Mouse (Mus musculus) midbrain, embryonic 16.5 days (tissue): ENCODE measurements around the gene Mrps36. TPM values are rescaled to one million over a fixed set of nuclear protein-coding genes. Genes with fewer than 3 reads are reported as not detected.
A peak's percentile ranks its signal among the peaks of the same experiment; 100 is the strongest.

Source experiments
- ATAC-seq: fragments of 200-750 bp; cut with Nextera tagmentation; 2 replicates; pipeline ENCODE4 v1.8.0; 2017; ENCODE audit warnings: moderate TSS enrichment
- H3K27ac ChIP-seq: fragments of 300-500 bp; sonication (generic); 2 replicates; pipeline ENCODE4 v1.5.1; 2014; ENCODE audit warnings: mild to moderate bottlenecking, low read length, mixed read lengths
- H3K27me3 ChIP-seq: fragments of 300-500 bp; sonication (generic); 2 replicates; pipeline ENCODE4 v1.6.1; 2014; ENCODE audit warnings: low read depth, low read length, mixed read lengths; ENCODE audit not compliant: control insufficient read depth, insufficient read depth
- H3K36me3 ChIP-seq: fragments of 300-500 bp; sonication (generic); 2 replicates; pipeline ENCODE4 v1.6.1; 2014; ENCODE audit warnings: mild to moderate bottlenecking, low read length, moderate library complexity, mixed read lengths; ENCODE audit not compliant: control insufficient read depth, insufficient read depth
- H3K4me1 ChIP-seq: fragments of 300-500 bp; sonication (generic); 2 replicates; pipeline ENCODE4 v1.6.1; 2014; ENCODE audit warnings: mild to moderate bottlenecking, low read length, mixed read lengths; ENCODE audit not compliant: control insufficient read depth, insufficient read depth
- H3K4me2 ChIP-seq: fragments of 300-500 bp; sonication (generic); 2 replicates; pipeline ENCODE4 v1.6.1; 2014; ENCODE audit warnings: mild to moderate bottlenecking, low read length, mixed read lengths
- H3K4me3 ChIP-seq: fragments of 300-500 bp; sonication (generic); 2 replicates; pipeline ENCODE4 v1.5.1; 2014; ENCODE audit warnings: low read depth, mild to moderate bottlenecking, low read length, moderate library complexity, mixed read lengths
- H3K9ac ChIP-seq: fragments of 300-500 bp; sonication (generic); 2 replicates; pipeline ENCODE4 v1.6.1; 2014; ENCODE audit warnings: low read depth, low read length, mixed read lengths
- H3K9me3 ChIP-seq: fragments of 300-500 bp; sonication (generic); replicated peaks from 2 replicates; pipeline ENCODE4 v1.6.1; 2014; ENCODE audit warnings: mild to moderate bottlenecking, low read length, mixed read lengths; ENCODE audit not compliant: control insufficient read depth, poor library complexity, severe bottlenecking
- WGBS: fragments of 180-500 bp; shearing (Covaris S2); extraction: QIAGEN DNeasy Blood & Tissue Kit; methylation state at CpG from one replicate; pipeline ENCODE4 v1.1.7; 2014; 5-methylcytosine and 5-hydroxymethylcytosine counted together
- polyA plus RNA-seq: library from polyadenylated mRNA; unstranded; fragments of >200 nt; fragmentation: Nextera tagmentation; extraction: Ambion mirVana; gene quantifications from 2 replicates; pipeline ENCODE4 v1.2.1, GENCODE M21; 2015

The Mrps36 gene
- polyA plus RNA-seq, 1 experiment from 2014 or later: 130 TPM

- 10% methylated on average over 8 of the region's 8 CpGs for WGBS
- peak overlapping the region; percentile 72 for H3K4me3 ChIP-seq
- H3K9me3 ChIP-seq: no peaks in the 10 kb centered on the region
- peak overlapping the region; percentile 33 for H3K27ac ChIP-seq
- no peaks in the 10 kb centered on the region for H3K27me3 ChIP-seq
- H3K4me2 ChIP-seq: peak overlapping the region; percentile 99
- H3K9ac ChIP-seq: peak overlapping the region; percentile 50
- H3K36me3 ChIP-seq: no peaks in the 10 kb centered on the region
- peaks cover 11% of the 10 kb centered on the region for H3K4me1 ChIP-seq
- peak; percentile 59; the same call in 1 of the 2 replicates for ATAC-seq
Measured at GRCm38 (mm10) chr13:100776056-100776419, 31.6 kb upstream of the Mrps36 start.

GRCm38 (mm10) chr13:100775252-100776055 lies 31.0 kb upstream of the Mrps36 start, which contains the start of gene Cenph:
Cenph (minus strand) TSS chr13:100775899.
- H3K27ac ChIP-seq: peak within 1 kb of the TSS; percentile 33
- peak; percentile 98 for ATAC-seq
- no peaks in the 10 kb centered on the region for H3K27me3 ChIP-seq
- no peaks in the 10 kb centered on the region for H3K36me3 ChIP-seq
- peak within 1 kb of the TSS; percentile 72 for H3K4me3 ChIP-seq
- peak within 1 kb of the TSS; percentile 99 for H3K4me2 ChIP-seq
- WGBS: under 1% methylated on average over 46 of the region's 46 CpGs
- peaks cover 11% of the 10 kb centered on the region for H3K4me1 ChIP-seq
- H3K9me3 ChIP-seq: no peaks in the 10 kb centered on the region
- peak within 1 kb of the TSS; percentile 66 for H3K9ac ChIP-seq

- no peak for ATAC-seq
- Histone ChIP-seq H3K36me3 (no peaks in the 10 kb centered on the region), H3K4me1 (peaks cover 11% of the 10 kb centered on the region), H3K4me2 (peak overlapping the region; percentile 99), H3K27me3 (no peaks in the 10 kb centered on the region), H3K27ac (no peak overlapping the region), H3K4me3 (no peak overlapping the region; the same call in 1 of the 2 replicates), H3K9me3 (no peaks in the 10 kb centered on the region), H3K9ac (no peak overlapping the region)
Measured at GRCm38 (mm10) chr13:100774704-100775103, 30.2 kb upstream of the Mrps36 start.

GRCm38 (mm10) chr13:100755329-100755728 lies 10.9 kb upstream of the Mrps36 start:
- H3K36me3 ChIP-seq: no peaks in the 10 kb centered on the region
- H3K27ac ChIP-seq: no peak overlapping the region
- H3K27me3 ChIP-seq: no peaks in the 10 kb centered on the region
- no peak overlapping the region for H3K4me2 ChIP-seq
- no peaks in the 10 kb centered on the region for H3K4me1 ChIP-seq
- no peaks in the 10 kb centered on the region for H3K9me3 ChIP-seq
- no peak for ATAC-seq
- WGBS: 90% methylated on average over 2 of the region's 2 CpGs
- H3K9ac ChIP-seq: no peak overlapping the region
- no peak overlapping the region for H3K4me3 ChIP-seq

GRCm38 (mm10) chr13:100754186-100754585 lies 9.7 kb upstream of the Mrps36 start:
- no peak overlapping the region for H3K4me3 ChIP-seq
- no peaks in the 10 kb centered on the region for H3K9me3 ChIP-seq
- H3K4me2 ChIP-seq: no peak overlapping the region
- no peaks in the 10 kb centered on the region for H3K4me1 ChIP-seq
- no peaks in the 10 kb centered on the region for H3K36me3 ChIP-seq
- no peak overlapping the region for H3K27ac ChIP-seq
- H3K9ac ChIP-seq: no peak overlapping the region
- ATAC-seq: no peak
- no peaks in the 10 kb centered on the region for H3K27me3 ChIP-seq
- WGBS: 69% methylated on average over 4 of the region's 4 CpGs

GRCm38 (mm10) chr13:100753011-100753410 lies 8.6 kb upstream of the Mrps36 start:
- Histone ChIP-seq H3K27ac (no peak overlapping the region), H3K4me1 (no peaks in the 10 kb centered on the region), H3K4me3 (no peak overlapping the region), H3K9ac (no peak overlapping the region), H3K36me3 (no peaks in the 10 kb centered on the region), H3K4me2 (no peak overlapping the region), H3K27me3 (no peaks in the 10 kb centered on the region), H3K9me3 (no peaks in the 10 kb centered on the region)
- ATAC-seq: no peak
- WGBS: 86% methylated on average over 6 of the region's 6 CpGs

GRCm38 (mm10) chr13:100752529-100752928 lies 8.1 kb upstream of the Mrps36 start:
- Histone ChIP-seq H3K4me3 (no peak overlapping the region), H3K9ac (no peak overlapping the region), H3K36me3 (no peaks in the 10 kb centered on the region), H3K27me3 (no peaks in the 10 kb centered on the region), H3K4me1 (no peaks in the 10 kb centered on the region), H3K27ac (no peak overlapping the region), H3K4me2 (no peak overlapping the region), H3K9me3 (no peaks in the 10 kb centered on the region)
- 94% methylated on average over 8 of the region's 8 CpGs for WGBS
- no peak for ATAC-seq

GRCm38 (mm10) chr13:100751402-100751801 lies 6.9 kb upstream of the Mrps36 start:
- no peak for ATAC-seq
- no peaks in the 10 kb centered on the region for H3K27me3 ChIP-seq
- 84% methylated on average over 3 of the region's 3 CpGs for WGBS

GRCm38 (mm10) chr13:100750799-100751198 lies 6.3 kb upstream of the Mrps36 start:
- no peak overlapping the region for H3K4me2 ChIP-seq
- H3K4me1 ChIP-seq: no peaks in the 10 kb centered on the region
- H3K9ac ChIP-seq: no peak overlapping the region
- H3K4me3 ChIP-seq: no peak overlapping the region
- H3K27me3 ChIP-seq: no peaks in the 10 kb centered on the region
- H3K27ac ChIP-seq: no peak overlapping the region
- H3K36me3 ChIP-seq: no peaks in the 10 kb centered on the region
- no peak for ATAC-seq
- WGBS: 83% methylated on average over 5 of the region's 5 CpGs
- no peaks in the 10 kb centered on the region for H3K9me3 ChIP-seq

More at GRCm38 (mm10) chr13:100751402-100751801, 6.9 kb upstream of the Mrps36 start:
- H3K4me3 ChIP-seq: no peak overlapping the region
- no peaks in the 10 kb centered on the region for H3K4me1 ChIP-seq
- H3K36me3 ChIP-seq: no peaks in the 10 kb centered on the region
- no peak overlapping the region for H3K4me2 ChIP-seq
- H3K27ac ChIP-seq: no peak overlapping the region
- H3K9me3 ChIP-seq: no peaks in the 10 kb centered on the region
- H3K9ac ChIP-seq: no peak overlapping the region
